In the genomic region with DNA sequence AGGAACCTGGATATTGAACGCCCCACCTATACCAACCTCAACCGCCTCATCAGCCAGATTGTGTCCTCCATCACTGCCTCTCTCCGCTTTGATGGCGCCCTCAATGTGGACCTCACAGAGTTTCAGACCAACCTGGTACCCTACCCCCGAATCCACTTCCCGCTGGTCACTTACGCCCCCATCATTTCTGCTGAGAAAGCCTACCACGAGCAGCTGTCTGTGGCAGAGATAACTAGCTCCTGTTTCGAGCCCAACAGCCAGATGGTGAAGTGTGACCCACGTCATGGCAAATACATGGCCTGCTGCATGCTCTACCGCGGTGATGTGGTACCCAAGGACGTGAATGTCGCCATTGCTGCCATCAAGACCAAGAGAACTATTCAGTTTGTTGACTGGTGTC, we compare ENCODE assay signal across 14 mouse cellular contexts. TPM values are rescaled to one million over a fixed set of nuclear protein-coding genes. Genes with fewer than 3 reads are reported as not detected.
"Had no signal": no experiment of that assay in that cellular context is flagged by ENCODE, and none has a peak within 500 bp of the region (broad histone marks: within the 10 kb centered on the region; RNA-seq: fewer than 3 reads in every experiment).

No protein-coding gene starts in this region.

- DNase-seq: gastrocnemius, postnatal 10 days; gastrocnemius, postnatal 25 days; heart, adult 18-20 months; heart, postnatal 10 days; heart, postnatal 36 days; kidney, adult 11 months; kidney, adult 2 months; kidney, adult 9 months; kidney, postnatal 14 days; kidney, postnatal 36 days; layer of hippocampus, adult 9-11 months; layer of hippocampus, postnatal 36 days; left cerebral cortex, postnatal 4 days had no signal

RNA-seq across cellular contexts. Expression of a gene that starts 22.7 kb away (rescaled TPM):
- total RNA-seq: layer of hippocampus, postnatal 14 days; left cerebral cortex, postnatal 4 days had no signal
